Mouse (Mus musculus) sigmoid colon, adult 10 weeks (tissue): Measurements from ENCODE around the gene Vmn1r237. TPM values are rescaled to one million over a fixed set of nuclear protein-coding genes. Genes with fewer than 3 reads are reported as not detected.

Experiments
- polyA plus RNA-seq: library from polyadenylated mRNA; stranded (reverse); fragments of 350-450 nt; fragmentation: Illumina TruSeq; extraction: RNeasy Lipid Tissue Mini Kit (QIAGEN cat#74804); gene quantifications from one replicate; pipeline ENCODE4 v1.2.3, GENCODE M21; 2014; ENCODE audit warnings: low read depth, low replicate concordance

Vmn1r237 gene
- polyA plus RNA-seq: not detected

DNA sequence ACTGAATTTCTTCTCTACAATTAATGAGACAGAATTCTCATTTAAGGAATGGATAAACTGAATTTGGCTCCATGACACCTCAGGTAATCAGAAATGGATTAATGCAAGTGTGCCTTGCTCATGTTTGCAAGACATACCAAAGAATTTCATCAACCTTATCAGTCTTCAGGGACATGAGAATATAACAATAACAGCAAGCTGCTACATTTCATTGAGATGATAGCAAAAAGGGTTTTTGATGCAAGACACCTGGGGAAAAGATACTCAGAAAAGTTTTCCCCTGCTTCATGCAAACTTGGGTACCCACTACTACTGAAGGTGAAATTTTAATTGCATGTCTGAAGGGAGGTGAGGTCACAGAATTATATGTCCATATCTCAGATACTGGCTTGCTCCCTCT is at the start of gene Vmn1r237:
TSS of gene Vmn1r237 (plus strand) at position 301 of the 400 bp plus-strand sequence.

GRCm38 (mm10) chr17:21282642-21283041 is 29.0 kb upstream of the Vmn1r237 start, which contains the start of gene Vmn1r236:
Gene Vmn1r236, plus strand, starts transcription at chr17:21282942.

Other genes starting within 250 kb of the Vmn1r237 start
- not detected for gene Vmn1r234, start 85.8 kb upstream of the Vmn1r237 start, polyA plus RNA-seq
- gene Vmn1r235, start 55.5 kb upstream of the Vmn1r237 start, polyA plus RNA-seq: not detected
- gene Vmn1r236, start 28.9 kb upstream of the Vmn1r237 start, polyA plus RNA-seq: not detected
- 23.0 TPM for gene Zfp677, start 71.9 kb downstream of the Vmn1r237 start, polyA plus RNA-seq
- 61.5 TPM for gene Zfp54, start 111.4 kb downstream of the Vmn1r237 start, polyA plus RNA-seq
- 72.2 TPM for gene Zfp51, start 138.5 kb downstream of the Vmn1r237 start, polyA plus RNA-seq
- gene Zfp53, start 177.1 kb downstream of the Vmn1r237 start, polyA plus RNA-seq: 62.3 TPM
- gene Zfp52, start 223.7 kb downstream of the Vmn1r237 start, polyA plus RNA-seq: 33.4 TPM